Comparison of ENCODE assay signal across 19 mouse cellular contexts in genomic region chr11:97175499-97175898, GRCm38 (mm10). TPM values are rescaled to one million over a fixed set of nuclear protein-coding genes. Genes with fewer than 3 reads are reported as not detected.
DNase-seq lines count a peak whose midpoint lies in the region; ATAC-seq and TF ChIP-seq lines count a peak whose summit lies in the region.
"Had no signal": no experiment of that assay in that cellular context is flagged by ENCODE, and none has a peak within 500 bp of the region (broad histone marks: within the 10 kb centered on the region; RNA-seq: fewer than 3 reads in every experiment).

No protein-coding gene starts in this region.

- 92% methylated on average over 7 of the region's 7 CpGs for WGBS in lung, postnatal 0 days

- no peak overlapping the region for H3K4me3 ChIP-seq in lung, postnatal 0 days (ENCODE audit: low read depth, low read length)
- H3K4me3 ChIP-seq: embryonic facial prominence, embryonic 13.5 days; heart, embryonic 10.5 days; limb, embryonic 12.5 days; liver, embryonic 15.5 days; midbrain, embryonic 13.5 days; neural tube, embryonic 12.5 days had no signal

- H3K27ac ChIP-seq in lung, postnatal 0 days (ENCODE audit: low read length): no peak overlapping the region
- H3K27ac ChIP-seq: embryonic facial prominence, embryonic 13.5 days; heart, embryonic 10.5 days; limb, embryonic 12.5 days; liver, embryonic 15.5 days; midbrain, embryonic 13.5 days; neural tube, embryonic 12.5 days; stomach, postnatal 0 days had no signal

- no peak for TF ChIP-seq CTCF in lung, postnatal 0 days (IDR thresholded peaks at IDR 0.05)

- peak; percentile 41 to 42 for DNase-seq in cerebellum, postnatal 36 days
- DNase-seq in cerebellum, postnatal 10 days: no peak
- peak; percentile 38 to 83 for DNase-seq in left cerebral cortex, postnatal 25 days (ENCODE audit: low spot score in 2 of 2)
- no peak for DNase-seq in left cerebral cortex, adult 11 months (ENCODE audit: low spot score)
- DNase-seq in layer of hippocampus, adult 8-10 months (ENCODE audit: low spot score in 2 of 2): peak; percentile 69 to 72
- peak; percentile 28 for DNase-seq in right cerebral cortex, postnatal 14 days
- DNase-seq in lung, postnatal 0 days (ENCODE audit: low spot score): no peak
- DNase-seq: kidney, adult 11 months; kidney, postnatal 10 days; lung, postnatal 10 days; thymus, postnatal 14 days had no signal

- H3K4me1 ChIP-seq in lung, postnatal 0 days (ENCODE audit: insufficient read depth, low read depth, low read length): no peaks in the 10 kb centered on the region
- H3K4me1 ChIP-seq: embryonic facial prominence, embryonic 13.5 days; heart, embryonic 10.5 days; limb, embryonic 12.5 days; midbrain, embryonic 13.5 days; neural tube, embryonic 12.5 days had no signal

- H3K36me3 ChIP-seq in lung, postnatal 0 days (ENCODE audit: insufficient read depth, low read length): peaks cover 68% of the 10 kb centered on the region

- no peak overlapping the region for H3K4me2 ChIP-seq in lung, postnatal 0 days (replicated peaks; ENCODE audit: low read depth, low read length)
- H3K4me2 ChIP-seq: embryonic facial prominence, embryonic 13.5 days; limb, embryonic 12.5 days; liver, embryonic 15.5 days; midbrain, embryonic 13.5 days; neural tube, embryonic 12.5 days had no signal

- intact Hi-C loops in left cerebral cortex, postnatal 25 days (cut with DNase I): no loop called here

- ATAC-seq in lung, postnatal 0 days: no peak
- ATAC-seq: forebrain, embryonic 14.5 days; midbrain, embryonic 13.5 days had no signal

- TF ChIP-seq EP300 in lung, postnatal 0 days (IDR thresholded peaks at IDR 0.05): no peak

- no peaks in the 10 kb centered on the region for H3K9me3 ChIP-seq in lung, postnatal 0 days (ENCODE audit: low read length)
- H3K9me3 ChIP-seq: embryonic facial prominence, embryonic 13.5 days; heart, embryonic 10.5 days; limb, embryonic 12.5 days; liver, embryonic 15.5 days; midbrain, embryonic 13.5 days; neural tube, embryonic 12.5 days had no signal

- H3K27me3 ChIP-seq in lung, postnatal 0 days (replicated peaks; ENCODE audit: insufficient read depth, low read length): no peaks in the 10 kb centered on the region
- H3K27me3 ChIP-seq: embryonic facial prominence, embryonic 13.5 days; limb, embryonic 12.5 days; liver, embryonic 15.5 days; midbrain, embryonic 13.5 days; neural tube, embryonic 12.5 days had no signal

- no peak overlapping the region for H3K9ac ChIP-seq in lung, postnatal 0 days (replicated peaks; ENCODE audit: low read depth)
- H3K9ac ChIP-seq: embryonic facial prominence, embryonic 13.5 days; limb, embryonic 12.5 days; liver, embryonic 15.5 days; midbrain, embryonic 13.5 days; neural tube, embryonic 12.5 days had no signal

RNA-seq across cellular contexts. Expression of gene Kpnb1, which starts 12.2 kb away (rescaled TPM):
- 100 to 1,000 TPM; 112 to 118 TPM for total RNA-seq in left cerebral cortex, postnatal 25 days (2021)
- total RNA-seq in layer of hippocampus, adult 8-10 months (2022): 100 to 1,000 TPM; 126 to 131 (median 130) TPM
- 17.0 and 20.3 TPM in 2 replicates for polyA plus RNA-seq in lung, postnatal 0 days (2015; fragmentation: Nextera tagmentation; extraction: Ambion mirVana)

RNA-seq across cellular contexts. Expression of gene Tbkbp1, which starts 24.2 kb away (rescaled TPM):
- 10 to 100 TPM; 45.7 to 47.7 TPM for total RNA-seq in left cerebral cortex, postnatal 25 days (2021)
- total RNA-seq in layer of hippocampus, adult 8-10 months (2022): 10 to 100 TPM; 85.9 to 92.0 (median 89.4) TPM
- polyA plus RNA-seq in lung, postnatal 0 days (2015; fragmentation: Nextera tagmentation; extraction: Ambion mirVana): 8.1 and 8.9 TPM in 2 replicates

Comparison
In these comparisons a context has a peak if more than half of its experiments do, and no peak if none do; other contexts are left out.
1. DNase-seq: peak in cerebellum, postnatal 36 days (2 of 2), left cerebral cortex, postnatal 25 days (2 of 2), layer of hippocampus, adult 8-10 months (2 of 2) and right cerebral cortex, postnatal 14 days (single experiment); none in cerebellum, postnatal 10 days (0 of 2), left cerebral cortex, adult 11 months (single experiment) and lung, postnatal 0 days (single experiment).